Mouse (Mus musculus): ENCODE results near the gene Zfp526. TPM values are rescaled to one million over a fixed set of nuclear protein-coding genes. Genes with fewer than 3 reads are reported as not detected.

Gene Zfp526
- total and polyA plus RNA-seq, 3 experiments, result 9.9 to 27.6 (median 20.8) TPM

GRCm38 (mm10) chr7:25273259-25274241 lies 52.3 kb downstream of the Zfp526 start:
- no peak for ATAC-seq (ENCODE audit: extremely low read depth, insufficient number of reproducible peaks, low FRiP score, poor library complexity, severe bottlenecking)
- Histone ChIP-seq H3K9me3 (replicated peaks) (no peaks in the 10 kb centered on the region), H3K27me3 (ENCODE audit: insufficient read depth, low read length) (no peaks in the 10 kb centered on the region), H3K4me3 (ENCODE audit: low read depth, low read length) (peak overlapping the region; percentile 65; the same call in 1 of the 2 replicates), H3K36me3 (replicated peaks) (peaks cover 76% of the 10 kb centered on the region), H3K4me1 (ENCODE audit: insufficient read depth, low read depth, low read length) (peaks cover 98% of the 10 kb centered on the region)
- TF ChIP-seq POLR2AphosphoS5 (IDR thresholded peaks at IDR 0.05; ENCODE audit: insufficient replicate concordance, low read depth, low read length) (no peak), GATA1 (IDR thresholded peaks at IDR 0.05; ENCODE audit: borderline replicate concordance, low read length) (no peak), CTCF (IDR thresholded peaks at IDR 0.05; ENCODE audit: low read depth, low read length) (no peak), TAL1 (conservative IDR thresholded peaks at IDR 0.05; ENCODE audit: low read depth, low read length) (no peak), GATA2 (IDR thresholded peaks at IDR 0.05; ENCODE audit: borderline replicate concordance, low read depth, low read length) (no peak)
- DNase-seq (ENCODE audit: low spot score), result peak; percentile 44

GRCm38 (mm10) chr7:25274571-25274970 lies 53.3 kb downstream of the Zfp526 start:
- peak; percentile 46 for DNase-seq (ENCODE audit: low spot score)
- peaks cover 97% of the 10 kb centered on the region for H3K4me1 ChIP-seq (ENCODE audit: insufficient read depth, low read depth, low read length)
- no peak for ATAC-seq (ENCODE audit: extremely low read depth, insufficient number of reproducible peaks, low FRiP score, poor library complexity, severe bottlenecking)
- TF ChIP-seq GATA2 (IDR thresholded peaks at IDR 0.05; ENCODE audit: borderline replicate concordance, low read depth, low read length) (no peak), POLR2AphosphoS5 (IDR thresholded peaks at IDR 0.05; ENCODE audit: insufficient replicate concordance, low read depth, low read length) (no peak), TAL1 (conservative IDR thresholded peaks at IDR 0.05; ENCODE audit: low read depth, low read length) (no peak), CTCF (IDR thresholded peaks at IDR 0.05; ENCODE audit: low read depth, low read length) (no peak), GATA1 (IDR thresholded peaks at IDR 0.05; ENCODE audit: borderline replicate concordance, low read length) (no peak)
- H3K4me3 ChIP-seq (ENCODE audit: low read depth, low read length), result peak overlapping the region; percentile 39; the same call in 1 of the 2 replicates
- H3K27me3 ChIP-seq (ENCODE audit: insufficient read depth, low read length), result no peaks in the 10 kb centered on the region
- no peaks in the 10 kb centered on the region for H3K9me3 ChIP-seq (replicated peaks)
- H3K36me3 ChIP-seq (replicated peaks), result peaks cover 76% of the 10 kb centered on the region

- Histone ChIP-seq H3K4me1 (ENCODE audit: insufficient read depth, low read depth, low read length) (peaks cover 97% of the 10 kb centered on the region), H3K36me3 (replicated peaks) (peaks cover 72% of the 10 kb centered on the region), H3K27me3 (ENCODE audit: insufficient read depth, low read length) (no peaks in the 10 kb centered on the region), H3K9me3 (replicated peaks) (no peaks in the 10 kb centered on the region), H3K4me3 (ENCODE audit: low read depth, low read length) (peak overlapping the region; percentile 39; the same call in 1 of the 2 replicates)
- ATAC-seq (ENCODE audit: extremely low read depth, insufficient number of reproducible peaks, low FRiP score, poor library complexity, severe bottlenecking) (no peak), DNase-seq (ENCODE audit: low spot score) (no peak)
- no peak for TF ChIP-seq CTCF (IDR thresholded peaks at IDR 0.05; ENCODE audit: low read depth, low read length)
- no peak for TF ChIP-seq GATA2 (IDR thresholded peaks at IDR 0.05; ENCODE audit: borderline replicate concordance, low read depth, low read length)
- no peak for TF ChIP-seq POLR2AphosphoS5 (IDR thresholded peaks at IDR 0.05; ENCODE audit: insufficient replicate concordance, low read depth, low read length)
- no peak for TF ChIP-seq GATA1 (IDR thresholded peaks at IDR 0.05; ENCODE audit: borderline replicate concordance, low read length)
- no peak for TF ChIP-seq TAL1 (conservative IDR thresholded peaks at IDR 0.05; ENCODE audit: low read depth, low read length)
These were observed 53.8 kb downstream of the Zfp526 start for GRCm38 (mm10) chr7:25274996-25275395.

GRCm38 (mm10) chr7:25275555-25276298 lies 54.5 kb downstream of the Zfp526 start:
- TF ChIP-seq POLR2AphosphoS5 (IDR thresholded peaks at IDR 0.05; ENCODE audit: insufficient replicate concordance, low read depth, low read length) (no peak), CTCF (IDR thresholded peaks at IDR 0.05; ENCODE audit: low read depth, low read length) (no peak)
- H3K4me3 ChIP-seq (ENCODE audit: low read depth, low read length), result peak overlapping the region; percentile 61; the same call in 1 of the 2 replicates
- H3K4me1 ChIP-seq (ENCODE audit: insufficient read depth, low read depth, low read length), result peaks cover 97% of the 10 kb centered on the region
- no peaks in the 10 kb centered on the region for H3K9me3 ChIP-seq (replicated peaks)
- H3K27me3 ChIP-seq (ENCODE audit: insufficient read depth, low read length), result no peaks in the 10 kb centered on the region
- no peak for ATAC-seq (ENCODE audit: extremely low read depth, insufficient number of reproducible peaks, low FRiP score, poor library complexity, severe bottlenecking)
- DNase-seq (ENCODE audit: low spot score), result no peak
- H3K36me3 ChIP-seq (replicated peaks), result peaks cover 68% of the 10 kb centered on the region

Other genes starting within 250 kb of the Zfp526 start
- 11.7 and 17.3 TPM in 2 replicates for gene Rabac1, start 248.7 kb upstream of the Zfp526 start, total RNA-seq (2014; fragmentation: Nextera tagmentation)
- 36.3 and 49.3 TPM in 2 replicates for gene Rabac1, start 248.7 kb upstream of the Zfp526 start, total RNA-seq (2017)
- 79.9 and 99.9 TPM in 2 replicates for gene Rabac1, start 248.7 kb upstream of the Zfp526 start, polyA plus RNA-seq (2012)
- not detected in 2 replicates for gene Atp1a3, start 215.5 kb upstream of the Zfp526 start, total RNA-seq (2014; fragmentation: Nextera tagmentation)
- 0.06 and 0.11 TPM in 2 replicates for gene Atp1a3, start 215.5 kb upstream of the Zfp526 start, total RNA-seq (2017)
- gene Atp1a3, start 215.5 kb upstream of the Zfp526 start, polyA plus RNA-seq (2012), result 0.04 TPM in 1 of 2 replicates, not detected in the other
- 168 and 198 TPM in 2 replicates for gene Grik5, start 149.1 kb upstream of the Zfp526 start, total RNA-seq (2014; fragmentation: Nextera tagmentation)
- gene Grik5, start 149.1 kb upstream of the Zfp526 start, total RNA-seq (2017), result 75.9 and 91.3 TPM in 2 replicates
- gene Grik5, start 149.1 kb upstream of the Zfp526 start, polyA plus RNA-seq (2012), result 85.8 and 94.6 TPM in 2 replicates
- gene Zfp574, start 148.9 kb upstream of the Zfp526 start, total RNA-seq (2014; fragmentation: Nextera tagmentation), result 31.5 and 31.7 TPM in 2 replicates
- 14.8 and 15.4 TPM in 2 replicates for gene Zfp574, start 148.9 kb upstream of the Zfp526 start, total RNA-seq (2017)
- gene Zfp574, start 148.9 kb upstream of the Zfp526 start, polyA plus RNA-seq (2012), result 66.3 and 69.0 TPM in 2 replicates
- gene Pou2f2, start 41.7 kb upstream of the Zfp526 start, total RNA-seq (2014; fragmentation: Nextera tagmentation), result 0.38 and 1.6 TPM in 2 replicates
- gene Pou2f2, start 41.7 kb upstream of the Zfp526 start, total RNA-seq (2017), result 0.06 and 0.16 TPM in 2 replicates
- 0.58 and 0.59 TPM in 2 replicates for gene Pou2f2, start 41.7 kb upstream of the Zfp526 start, polyA plus RNA-seq (2012)
- gene Dedd2, start 810 bp upstream of the Zfp526 start, total RNA-seq (2014; fragmentation: Nextera tagmentation), result 4.6 and 13.1 TPM in 2 replicates
- gene Dedd2, start 810 bp upstream of the Zfp526 start, total RNA-seq (2017), result 9.7 and 13.2 TPM in 2 replicates
- gene Dedd2, start 810 bp upstream of the Zfp526 start, polyA plus RNA-seq (2012), result 43.7 and 55.3 TPM in 2 replicates
- gene Gsk3a, start 16.4 kb downstream of the Zfp526 start, total RNA-seq (2014; fragmentation: Nextera tagmentation), result 154 and 167 TPM in 2 replicates
- gene Gsk3a, start 16.4 kb downstream of the Zfp526 start, total RNA-seq (2017), result 38.9 and 41.6 TPM in 2 replicates
- 107 and 113 TPM in 2 replicates for gene Gsk3a, start 16.4 kb downstream of the Zfp526 start, polyA plus RNA-seq (2012)
- gene Erf, start 29.3 kb downstream of the Zfp526 start, total RNA-seq (2014; fragmentation: Nextera tagmentation), result 31.5 and 43.4 TPM in 2 replicates
- 6.9 TPM in 2 replicates for gene Erf, start 29.3 kb downstream of the Zfp526 start, total RNA-seq (2017)
- gene Erf, start 29.3 kb downstream of the Zfp526 start, polyA plus RNA-seq (2012), result 97.7 and 117 TPM in 2 replicates
- gene Cic, start 46.3 kb downstream of the Zfp526 start, total RNA-seq (2014; fragmentation: Nextera tagmentation), result 154 and 160 TPM in 2 replicates
- gene Cic, start 46.3 kb downstream of the Zfp526 start, total RNA-seq (2017), result 32.2 and 36.6 TPM in 2 replicates
- 381 and 382 TPM in 2 replicates for gene Cic, start 46.3 kb downstream of the Zfp526 start, polyA plus RNA-seq (2012)
- 39.0 and 41.3 TPM in 2 replicates for gene Pafah1b3, start 76.6 kb downstream of the Zfp526 start, total RNA-seq (2014; fragmentation: Nextera tagmentation)
- gene Pafah1b3, start 76.6 kb downstream of the Zfp526 start, total RNA-seq (2017), result 76.9 and 94.6 TPM in 2 replicates
- 69.0 and 79.2 TPM in 2 replicates for gene Pafah1b3, start 76.6 kb downstream of the Zfp526 start, polyA plus RNA-seq (2012)
- not detected in 2 replicates for gene Prr19, start 80.0 kb downstream of the Zfp526 start, total RNA-seq (2014; fragmentation: Nextera tagmentation)
- not detected in 2 replicates for gene Prr19, start 80.0 kb downstream of the Zfp526 start, total RNA-seq (2017)
- 0.07 TPM in 1 of 2 replicates, not detected in the other for gene Prr19, start 80.0 kb downstream of the Zfp526 start, polyA plus RNA-seq (2012)
- gene Tmem145, start 84.7 kb downstream of the Zfp526 start, total RNA-seq (2014; fragmentation: Nextera tagmentation), result not detected in 2 replicates
- not detected in 2 replicates for gene Tmem145, start 84.7 kb downstream of the Zfp526 start, total RNA-seq (2017)
- not detected in 2 replicates for gene Tmem145, start 84.7 kb downstream of the Zfp526 start, polyA plus RNA-seq (2012)
- 14.3 and 14.4 TPM in 2 replicates for gene Megf8, start 95.7 kb downstream of the Zfp526 start, total RNA-seq (2014; fragmentation: Nextera tagmentation)
- 6.3 and 7.5 TPM in 2 replicates for gene Megf8, start 95.7 kb downstream of the Zfp526 start, total RNA-seq (2017)
- gene Megf8, start 95.7 kb downstream of the Zfp526 start, polyA plus RNA-seq (2012), result 24.4 and 25.3 TPM in 2 replicates
- gene Cnfn, start 148.3 kb downstream of the Zfp526 start, total RNA-seq (2014; fragmentation: Nextera tagmentation), result not detected in 2 replicates
- not detected in 2 replicates for gene Cnfn, start 148.3 kb downstream of the Zfp526 start, total RNA-seq (2017)
- gene Cnfn, start 148.3 kb downstream of the Zfp526 start, polyA plus RNA-seq (2012), result not detected in 2 replicates
- 6.1 and 13.0 TPM in 2 replicates for gene Lipe, start 177.3 kb downstream of the Zfp526 start, total RNA-seq (2014; fragmentation: Nextera tagmentation)
- 4.6 and 4.8 TPM in 2 replicates for gene Lipe, start 177.3 kb downstream of the Zfp526 start, total RNA-seq (2017)
- 15.7 and 16.1 TPM in 2 replicates for gene Lipe, start 177.3 kb downstream of the Zfp526 start, polyA plus RNA-seq (2012)
- not detected in 2 replicates for gene Cxcl17, start 191.5 kb downstream of the Zfp526 start, total RNA-seq (2014; fragmentation: Nextera tagmentation)
- not detected in 2 replicates for gene Cxcl17, start 191.5 kb downstream of the Zfp526 start, total RNA-seq (2017)
- gene Cxcl17, start 191.5 kb downstream of the Zfp526 start, polyA plus RNA-seq (2012), result not detected in 2 replicates

All from G1E (cell line).